Mouse (Mus musculus) heart, embryonic 12.5 days (tissue): Measurements from ENCODE around the gene Aph1b. TPM values are rescaled to one million over a fixed set of nuclear protein-coding genes. Genes with fewer than 3 reads are reported as not detected.

Experiments used
- polyA plus RNA-seq: library from polyadenylated mRNA; unstranded; fragments of >200 nt; fragmentation: Nextera tagmentation; extraction: Ambion mirVana; gene quantifications from 2 replicates; pipeline ENCODE4 v1.2.1, GENCODE M21; 2016

Aph1b gene
- polyA plus RNA-seq, 1 experiment from 2014 or later = 8.8 TPM

Other genes starting within 250 kb of the Aph1b start
- 40.3 and 52.0 TPM in 2 replicates for gene Usp3, start 202.3 kb downstream of the Aph1b start, polyA plus RNA-seq
- gene Car12, start 81.8 kb downstream of the Aph1b start, polyA plus RNA-seq = 0.61 and 0.77 TPM in 2 replicates
- gene Gm10647, start 1.5 kb upstream of the Aph1b start, polyA plus RNA-seq = 0.24 and 0.61 TPM in 2 replicates
- 1.6 and 1.8 TPM in 2 replicates for gene Aph1c, start 39.2 kb upstream of the Aph1b start, polyA plus RNA-seq
- gene Rab8b, start 124.2 kb upstream of the Aph1b start, polyA plus RNA-seq = 22.3 and 24.4 TPM in 2 replicates
- 563 and 577 TPM in 2 replicates for gene Rps27l, start 150.6 kb upstream of the Aph1b start, polyA plus RNA-seq
- 9.3 and 10.1 TPM in 2 replicates for gene Lactb, start 180.0 kb upstream of the Aph1b start, polyA plus RNA-seq